Mouse (Mus musculus) heart, embryonic 11.5 days (tissue): Measurements from ENCODE around the gene Ccdc181. TPM values are rescaled to one million over a fixed set of nuclear protein-coding genes. Genes with fewer than 3 reads are reported as not detected.
"Not testable (repeated sequence)": the region's sequence is repeated elsewhere in the genome, so short reads cannot be mapped to it uniquely, and the experiment has no call there.

Experiments used
- ATAC-seq: fragments of 200-750 bp; cut with Nextera tagmentation; replicated peaks from 2 replicates; pipeline ENCODE4 v1.8.0; 2017; ENCODE audit warnings: moderate library complexity; ENCODE audit not compliant: insufficient number of reproducible peaks, low FRiP score, low TSS enrichment
- H3K27ac ChIP-seq: fragments of 300-500 bp; sonication (generic); 2 replicates; pipeline ENCODE4 v1.5.1; 2014; ENCODE audit warnings: mild to moderate bottlenecking, low read depth, low read length
- H3K27me3 ChIP-seq: fragments of 300-500 bp; sonication (generic); 2 replicates; pipeline ENCODE4 v1.6.1; 2014; ENCODE audit warnings: mild to moderate bottlenecking, low read length, mixed read lengths; ENCODE audit not compliant: control insufficient read depth, insufficient read depth
- H3K36me3 ChIP-seq: fragments of 300-500 bp; sonication (generic); 2 replicates; pipeline ENCODE4 v1.6.1; 2014; ENCODE audit warnings: mild to moderate bottlenecking, low read length, moderate library complexity, mixed read lengths; ENCODE audit not compliant: control insufficient read depth, insufficient read depth
- H3K4me1 ChIP-seq: fragments of 300-500 bp; sonication (generic); 2 replicates; pipeline ENCODE4 v1.6.1; 2014; ENCODE audit warnings: low read length; ENCODE audit not compliant: control insufficient read depth, insufficient read depth
- H3K4me2 ChIP-seq: fragments of 300-500 bp; sonication (generic); 2 replicates; pipeline ENCODE4 v1.6.1; 2014; ENCODE audit warnings: mild to moderate bottlenecking, moderate library complexity
- H3K4me3 ChIP-seq: fragments of 300-500 bp; sonication (generic); 2 replicates; pipeline ENCODE4 v1.5.1; 2014; ENCODE audit warnings: low read depth, low read length
- H3K9ac ChIP-seq: fragments of 300-500 bp; sonication (generic); 2 replicates; pipeline ENCODE4 v1.6.1; 2014; ENCODE audit warnings: mild to moderate bottlenecking, low read depth, low read length, moderate library complexity
- H3K9me3 ChIP-seq: fragments of 300-500 bp; sonication (generic); replicated peaks from 2 replicates; pipeline ENCODE4 v1.6.1; 2016; ENCODE audit warnings: low read length; ENCODE audit not compliant: control insufficient read depth
- WGBS: fragments of 180-500 bp; shearing (Covaris S2); extraction: QIAGEN DNeasy Blood & Tissue Kit; methylation state at CpG from one replicate; pipeline ENCODE4 v1.1.7; 2014; ENCODE audit not compliant: insufficient replicate concordance; 5-methylcytosine and 5-hydroxymethylcytosine counted together
- polyA plus RNA-seq: library from polyadenylated mRNA; unstranded; fragments of >200 nt; fragmentation: Nextera tagmentation; extraction: Ambion mirVana; gene quantifications from 2 replicates; pipeline ENCODE4 v1.2.1, GENCODE M21; 2014

Gene Ccdc181
- polyA plus RNA-seq = 8.4 and 9.9 TPM in 2 replicates

DNA sequence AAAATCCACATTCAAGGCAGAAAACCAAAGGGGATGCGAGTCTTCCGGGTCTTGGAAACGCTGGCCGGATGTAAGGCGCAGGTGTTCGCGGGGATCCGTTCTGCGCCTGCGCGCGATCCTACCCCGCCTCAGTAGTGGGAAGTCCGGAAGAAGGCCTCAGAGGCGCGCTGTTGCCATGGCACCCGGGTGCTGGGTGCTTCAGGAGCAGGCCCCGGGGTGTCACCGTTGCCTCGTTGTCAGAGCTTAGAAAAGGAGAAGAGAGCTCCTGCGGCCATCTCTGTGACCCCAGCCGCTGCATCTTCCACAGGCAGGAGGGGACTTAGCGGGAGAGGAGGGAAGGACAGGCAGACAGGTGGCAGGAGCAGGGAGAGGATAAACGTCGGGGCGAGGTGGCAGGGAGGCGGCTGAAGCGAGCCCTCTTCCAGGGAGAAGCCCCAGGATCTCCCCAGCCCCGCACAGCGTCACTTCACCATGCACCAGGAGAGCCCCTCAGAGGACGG, at the start of gene Ccdc181:
Ccdc181 (plus strand) TSS at position 131 of the 500 bp plus-strand sequence.
- ATAC-seq = peak; percentile 98
- no peak within 1 kb of the TSS for H3K27ac ChIP-seq

GRCm38 (mm10) chr1:164231937-164232570, 43.3 kb upstream of the Ccdc181 start:
- ATAC-seq, H3K4me2 ChIP-seq: not testable (repeated sequence)
- WGBS = 73% methylated on average over 2 of the region's 4 CpGs

More for the DNA sequence above, at the start of gene Ccdc181:
- no peaks in the 10 kb centered on the region for H3K27me3 ChIP-seq
- H3K9me3 ChIP-seq = no peaks in the 10 kb centered on the region
- under 1% methylated on average over 31 of the region's 31 CpGs for WGBS
- H3K9ac ChIP-seq = peak within 1 kb of the TSS; percentile 77
- peak within 1 kb of the TSS; percentile 90 for H3K4me2 ChIP-seq
- H3K4me1 ChIP-seq = 0 out of 2 replicates have a peak, but pooled peaks cover 4% of the 10 kb centered on the region
- H3K4me3 ChIP-seq = peak within 1 kb of the TSS; percentile 73
- H3K36me3 ChIP-seq = no peaks in the 10 kb centered on the region

GRCm38 (mm10) chr1:164233447-164233846, 41.9 kb upstream of the Ccdc181 start:
- H3K36me3 ChIP-seq = no peaks in the 10 kb centered on the region
- no peak overlapping the region for H3K4me2 ChIP-seq
- no peak overlapping the region for H3K4me3 ChIP-seq
- no peaks in the 10 kb centered on the region for H3K27me3 ChIP-seq
- no peak overlapping the region for H3K27ac ChIP-seq
- no peak for ATAC-seq
- 52% methylated on average over 1 of the region's 1 CpGs for WGBS
- no peak overlapping the region for H3K9ac ChIP-seq
- no peaks in the 10 kb centered on the region for H3K9me3 ChIP-seq
- H3K4me1 ChIP-seq = no peaks in the 10 kb centered on the region

More at GRCm38 (mm10) chr1:164231937-164232570, 43.3 kb upstream of the Ccdc181 start:
- H3K4me1 ChIP-seq, H3K36me3 ChIP-seq, H3K9me3 ChIP-seq, H3K27me3 ChIP-seq, H3K4me3 ChIP-seq, H3K27ac ChIP-seq, H3K9ac ChIP-seq: not testable (repeated sequence)

- H3K9me3 ChIP-seq = no peaks in the 10 kb centered on the region
- no peaks in the 10 kb centered on the region for H3K36me3 ChIP-seq
- H3K27ac ChIP-seq = no peak overlapping the region
- H3K27me3 ChIP-seq = no peaks in the 10 kb centered on the region
- WGBS = 54% methylated on average over 7 of the region's 7 CpGs
- no peak overlapping the region for H3K4me3 ChIP-seq
- H3K9ac ChIP-seq = no peak overlapping the region
- no peak overlapping the region for H3K4me2 ChIP-seq
- H3K4me1 ChIP-seq = no peaks in the 10 kb centered on the region
- no peak for ATAC-seq
Measured at GRCm38 (mm10) chr1:164235078-164235477, 40.3 kb upstream of the Ccdc181 start.

- no peak for ATAC-seq
Measured at GRCm38 (mm10) chr1:164236078-164236477, 39.3 kb upstream of the Ccdc181 start.

DNA sequence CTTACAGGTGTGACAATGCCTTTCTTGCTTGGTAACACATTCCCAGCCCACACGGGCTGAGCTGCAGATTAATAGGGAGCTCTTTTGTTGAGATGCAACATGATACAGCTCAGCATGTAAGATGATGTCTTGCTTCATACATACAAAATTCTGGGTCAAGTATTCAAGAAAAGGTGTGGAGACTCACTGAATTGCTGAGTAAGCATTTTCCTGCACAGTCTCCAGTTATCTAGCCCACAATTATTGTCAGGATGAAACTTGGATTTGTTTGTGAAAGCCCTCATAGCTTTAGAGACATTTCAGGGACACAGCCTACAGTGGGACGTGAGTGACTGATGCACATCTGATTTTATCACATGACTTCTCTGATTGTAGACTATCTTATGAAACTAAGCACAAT, 33.9 kb upstream of the Ccdc181 start:
- H3K4me3 ChIP-seq = no peak overlapping the region
- H3K9me3 ChIP-seq = no peaks in the 10 kb centered on the region
- no peak overlapping the region for H3K9ac ChIP-seq
- H3K27me3 ChIP-seq = no peaks in the 10 kb centered on the region
- no peak overlapping the region for H3K27ac ChIP-seq
- H3K36me3 ChIP-seq = no peaks in the 10 kb centered on the region
- H3K4me2 ChIP-seq = no peak overlapping the region
- 74% methylated on average over 2 of the region's 2 CpGs for WGBS
- no peak for ATAC-seq
- no peaks in the 10 kb centered on the region for H3K4me1 ChIP-seq

More at GRCm38 (mm10) chr1:164236078-164236477, 39.3 kb upstream of the Ccdc181 start:
- Histone ChIP-seq H3K9ac (no peak overlapping the region), H3K27ac (no peak overlapping the region), H3K4me1 (no peaks in the 10 kb centered on the region), H3K27me3 (no peaks in the 10 kb centered on the region), H3K36me3 (no peaks in the 10 kb centered on the region), H3K4me2 (no peak overlapping the region), H3K4me3 (no peak overlapping the region), H3K9me3 (no peaks in the 10 kb centered on the region)
- 58% methylated on average over 7 of the region's 7 CpGs for WGBS

- ATAC-seq = no peak
- Histone ChIP-seq H3K9me3 (no peaks in the 10 kb centered on the region), H3K4me2 (no peak overlapping the region), H3K9ac (no peak overlapping the region), H3K36me3 (no peaks in the 10 kb centered on the region), H3K27me3 (no peaks in the 10 kb centered on the region), H3K4me1 (peaks cover 3% of the 10 kb centered on the region; the same call in 1 of the 2 replicates), H3K4me3 (no peak overlapping the region), H3K27ac (no peak overlapping the region)
- 55% methylated on average over 8 of the region's 8 CpGs for WGBS
Measured at GRCm38 (mm10) chr1:164242809-164243208, 32.6 kb upstream of the Ccdc181 start.

DNA sequence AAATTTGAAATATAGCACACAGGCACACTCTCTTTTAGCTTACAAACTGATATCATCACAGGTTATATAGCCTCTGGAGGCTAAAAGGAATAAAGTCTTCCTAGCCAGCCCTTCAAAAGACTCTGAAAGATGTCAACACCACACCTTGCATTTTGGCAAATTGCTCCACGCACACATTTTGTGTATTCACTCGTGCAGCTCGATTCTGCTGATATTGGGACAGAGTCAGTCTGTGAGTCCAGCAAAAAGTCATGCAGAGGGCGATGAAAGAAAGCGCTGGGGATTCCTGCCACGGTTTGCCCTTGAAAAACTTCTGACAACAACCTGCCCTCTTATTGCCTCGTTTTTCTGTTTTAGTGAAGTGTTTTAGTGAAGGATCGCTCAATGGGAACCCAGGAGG, 27.9 kb upstream of the Ccdc181 start:
- Histone ChIP-seq H3K27ac (peak overlapping the region; percentile 90; the same call in 1 of the 2 replicates), H3K4me1 (peaks cover 15% of the 10 kb centered on the region), H3K4me2 (peak overlapping the region; percentile 63), H3K36me3 (no peaks in the 10 kb centered on the region), H3K4me3 (peak overlapping the region; percentile 79; the same call in 1 of the 2 replicates), H3K9me3 (no peaks in the 10 kb centered on the region), H3K9ac (peak overlapping the region; percentile 75), H3K27me3 (no peaks in the 10 kb centered on the region)
- no peak for ATAC-seq
- 42% methylated on average over 8 of the region's 8 CpGs for WGBS

- Histone ChIP-seq H3K27ac (peak overlapping the region; percentile 90), H3K9me3 (no peaks in the 10 kb centered on the region), H3K4me3 (peak overlapping the region; percentile 79), H3K4me2 (peak overlapping the region; percentile 63), H3K9ac (peak overlapping the region; percentile 75), H3K27me3 (no peaks in the 10 kb centered on the region), H3K36me3 (no peaks in the 10 kb centered on the region), H3K4me1 (peaks cover 15% of the 10 kb centered on the region)
- WGBS = 8% methylated on average over 10 of the region's 10 CpGs
- no peak for ATAC-seq
Measured at GRCm38 (mm10) chr1:164247971-164248370, 27.4 kb upstream of the Ccdc181 start.
